Mouse (Mus musculus) bone marrow, adult 2 months (tissue): ENCODE measurements around the gene Cd177. TPM values are rescaled to one million over a fixed set of nuclear protein-coding genes. Genes with fewer than 3 reads are reported as not detected.
"Not testable (repeated sequence)": the region's sequence is repeated elsewhere in the genome, so short reads cannot be mapped to it uniquely, and the experiment has no call there.

Experiments used
- H3K27ac ChIP-seq: fragments of 200-500 bp; 2 replicates; pipeline ENCODE4 v1.5.1; 2012; ENCODE audit warnings: low read depth, mild to moderate bottlenecking, control low read depth, inconsistent platforms, low read length; ENCODE audit not compliant: control insufficient read depth, poor library complexity, insufficient read depth
- H3K4me1 ChIP-seq: fragments of 200-500 bp; 2 replicates; pipeline ENCODE4 v1.6.1; 2011; ENCODE audit warnings: low read length; ENCODE audit not compliant: control insufficient read depth, insufficient read depth
- H3K4me3 ChIP-seq: fragments of 200-500 bp; replicated peaks from 2 replicates; pipeline ENCODE3; 2011; ENCODE audit warnings: mild to moderate bottlenecking, low read depth, low read length, control low read depth; ENCODE audit not compliant: control insufficient read depth
- CTCF ChIP-seq: fragments of 200-500 bp; IDR thresholded peaks from 2 replicates; pipeline ENCODE4 v1.5.1; 2011; ENCODE audit warnings: low read length, control low read depth; ENCODE audit not compliant: control insufficient read depth, insufficient read depth
- POLR2A ChIP-seq: fragments of 200-500 bp; IDR thresholded peaks from 2 replicates; pipeline ENCODE4 v1.6.1; 2011; ENCODE audit warnings: low read depth, mild to moderate bottlenecking, control low read depth, low read length, borderline replicate concordance; ENCODE audit not compliant: control insufficient read depth
- WGBS: fragments of 180-500 bp; shearing (Covaris S2); methylation state at CpG from one replicate; pipeline ENCODE4 v1.1.7; 2018; 5-methylcytosine and 5-hydroxymethylcytosine counted together
- polyA plus RNA-seq: library from polyadenylated mRNA; stranded (reverse); fragments of >200 nt; gene quantifications from 2 replicates; pipeline ENCODE4 v1.2.4, GENCODE M21; 2011; ENCODE audit warnings: low replicate concordance; ENCODE audit not compliant: missing spikeins, insufficient read depth, insufficient read length

Gene Cd177
- polyA plus RNA-seq, 1 experiment = 111 TPM

- Histone ChIP-seq H3K27ac (no peak overlapping the region), H3K4me3 (no peak overlapping the region), H3K4me1 (no peaks in the 10 kb centered on the region; the same call in 1 of the 2 replicates)
- no peak for TF ChIP-seq CTCF
- TF ChIP-seq POLR2A = no peak
Observed at GRCm38 (mm10) chr7:24771361-24771760, 11.2 kb upstream of the Cd177 start.

- WGBS = 82% methylated on average over 8 of the region's 8 CpGs
- Histone ChIP-seq H3K4me1 (peaks cover 2% of the 10 kb centered on the region), H3K27ac (peak overlapping the region; percentile 17; the same call in 1 of the 2 replicates), H3K4me3 (peak overlapping the region; percentile 6)
- TF ChIP-seq CTCF (no peak), POLR2A (no peak)
Observed at GRCm38 (mm10) chr7:24762574-24762973, 2.5 kb upstream of the Cd177 start.

- H3K4me3 ChIP-seq = no peak overlapping the region
- 31% methylated on average over 6 of the region's 6 CpGs for WGBS
- H3K27ac ChIP-seq = peak overlapping the region; percentile 70
- H3K4me1 ChIP-seq = peaks cover 3% of the 10 kb centered on the region
- TF ChIP-seq CTCF (no peak), POLR2A (no peak)
Observed at GRCm38 (mm10) chr7:24761161-24761560, 1.1 kb upstream of the Cd177 start.

GRCm38 (mm10) chr7:24758520-24758919 is 1.6 kb downstream of the Cd177 start:
- no peak for TF ChIP-seq CTCF
- no peak for TF ChIP-seq POLR2A

GRCm38 (mm10) chr7:24753476-24753875 is 6.6 kb downstream of the Cd177 start:
- H3K27ac ChIP-seq = peak overlapping the region; percentile 25; the same call in 1 of the 2 replicates
- peaks cover 3% of the 10 kb centered on the region; the same call in 1 of the 2 replicates for H3K4me1 ChIP-seq
- 27% methylated on average over 5 of the region's 5 CpGs for WGBS
- peak overlapping the region; percentile 46 for H3K4me3 ChIP-seq
- TF ChIP-seq CTCF = no peak
- TF ChIP-seq POLR2A = no peak

More at GRCm38 (mm10) chr7:24758520-24758919, 1.6 kb downstream of the Cd177 start:
- peak overlapping the region; percentile 62 for H3K4me3 ChIP-seq
- H3K27ac ChIP-seq = peak overlapping the region; percentile 32
- 20% methylated on average over 1 of the region's 1 CpGs for WGBS
- peaks cover 5% of the 10 kb centered on the region for H3K4me1 ChIP-seq

GRCm38 (mm10) chr7:24751610-24752009 is 8.5 kb downstream of the Cd177 start:
- 80% methylated on average over 2 of the region's 2 CpGs for WGBS
- no peak overlapping the region for H3K4me3 ChIP-seq
- H3K27ac ChIP-seq = no peak overlapping the region
- no peak for TF ChIP-seq POLR2A
- peaks cover 1% of the 10 kb centered on the region; the same call in 1 of the 2 replicates for H3K4me1 ChIP-seq

GRCm38 (mm10) chr7:24750695-24751094 is 9.4 kb downstream of the Cd177 start:
- Histone ChIP-seq H3K27ac (no peak overlapping the region), H3K4me1 (peaks cover 1% of the 10 kb centered on the region; the same call in 1 of the 2 replicates), H3K4me3 (no peak overlapping the region)
- 38% methylated on average over 4 of the region's 4 CpGs for WGBS
- no peak for TF ChIP-seq POLR2A
- TF ChIP-seq CTCF = no peak

GRCm38 (mm10) chr7:24735970-24736670 is 24.0 kb downstream of the Cd177 start:
- Histone ChIP-seq H3K4me3 (no peak overlapping the region), H3K4me1 (no peaks in the 10 kb centered on the region; the same call in none of the 2 replicates), H3K27ac (no peak overlapping the region)
- TF ChIP-seq CTCF (no peak), POLR2A (no peak)
- WGBS = 10% methylated on average over 17 of the region's 17 CpGs

- H3K4me1 ChIP-seq, H3K27ac ChIP-seq, H3K4me3 ChIP-seq: not testable (repeated sequence)
- 85% methylated on average over 11 of the region's 11 CpGs for WGBS
Observed at GRCm38 (mm10) chr7:24726808-24727207, 33.3 kb downstream of the Cd177 start, which contains the start of gene Gm4763. TSS of gene Gm4763 (minus strand) at chr7:24726908.
